Mouse (Mus musculus) cerebellum, adult 2 months (tissue): ENCODE data around the gene Abcb11.

Experiments
- CTCF ChIP-seq: fragments of 200-500 bp; IDR thresholded peaks from 2 replicates; pipeline ENCODE4 v1.5.1; 2011; ENCODE audit warnings: low read depth, mild to moderate bottlenecking, control low read depth, low read length, moderate library complexity, borderline replicate concordance; ENCODE audit not compliant: insufficient read depth
- POLR2A ChIP-seq: fragments of 200-500 bp; IDR thresholded peaks from 2 replicates; pipeline ENCODE4 v1.6.1; 2011; ENCODE audit warnings: low read length, control low read depth, borderline replicate concordance; ENCODE audit not compliant: insufficient read depth

GRCm38 (mm10) chr2:69364831-69365230, 22.4 kb upstream of the Abcb11 start:
- TF ChIP-seq POLR2A, result no peak
- no peak for TF ChIP-seq CTCF
